Mouse (Mus musculus) liver (tissue): ENCODE measurements around the gene Orc1.

Experiments
- DNase-seq: peaks from one replicate; pipeline ENCODE4 v3.0.0-alpha.2; 2020; ENCODE audit warnings: mixed read lengths

The Orc1 gene

DNA sequence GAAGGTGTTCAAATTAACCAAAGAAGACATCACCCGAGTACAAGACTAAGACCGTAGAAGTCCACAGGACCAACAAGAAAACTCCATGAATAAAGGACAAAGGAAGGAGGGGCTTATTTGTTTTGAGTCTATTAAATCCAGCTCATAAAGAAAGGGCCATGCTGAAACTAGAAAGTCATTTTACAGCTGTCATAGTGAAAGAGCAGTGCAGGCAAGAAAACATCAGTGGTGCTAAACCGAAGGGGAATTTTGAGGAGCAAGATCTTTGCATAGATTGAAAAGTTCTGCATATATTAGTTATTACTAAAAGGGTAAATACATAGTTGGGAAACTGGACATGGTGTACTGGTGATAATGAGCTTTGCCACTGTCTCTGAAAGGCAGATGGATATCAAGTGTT is 58.5 kb downstream of the Orc1 start:
- DNase-seq = no peak

DNA sequence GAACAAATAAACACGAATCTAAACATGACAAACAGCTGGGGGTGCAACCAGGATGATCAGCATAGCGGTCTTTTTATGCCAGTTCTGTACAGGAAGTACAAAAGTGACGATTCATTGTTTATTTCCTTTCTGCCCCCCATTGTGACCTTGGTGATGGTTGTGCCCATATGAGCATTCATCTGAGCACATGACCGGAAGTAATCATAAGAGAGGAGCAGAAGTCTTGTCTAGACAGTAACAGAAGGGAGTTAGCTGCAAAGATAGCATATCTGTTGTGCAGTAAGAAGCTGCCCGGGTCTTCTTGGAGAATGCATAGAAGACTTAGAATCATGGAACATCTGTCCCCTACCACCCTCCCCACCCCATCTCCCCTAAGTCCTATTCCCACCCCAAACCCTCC is 59.5 kb downstream of the Orc1 start:
- no peak for DNase-seq

DNA sequence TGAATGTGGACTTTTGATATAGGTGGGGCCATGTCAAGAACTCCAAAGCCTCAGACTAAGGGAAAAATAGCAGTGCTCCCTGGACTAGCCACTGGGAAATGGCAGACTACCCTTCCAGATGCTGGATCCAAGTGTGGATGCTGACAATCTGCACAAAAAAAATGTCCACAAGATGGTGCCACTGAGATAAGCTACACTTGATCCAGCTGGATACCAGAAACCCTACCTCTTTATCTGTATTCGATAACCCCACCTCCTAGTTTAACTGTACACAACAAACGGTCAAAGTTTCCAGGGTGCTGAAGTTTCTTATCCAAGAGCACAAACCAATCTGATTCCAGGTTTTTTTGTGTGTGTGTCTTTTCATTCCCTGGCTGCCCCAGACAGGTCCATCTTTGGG is 85.2 kb downstream of the Orc1 start:
- no peak for DNase-seq
